In the genomic region with DNA sequence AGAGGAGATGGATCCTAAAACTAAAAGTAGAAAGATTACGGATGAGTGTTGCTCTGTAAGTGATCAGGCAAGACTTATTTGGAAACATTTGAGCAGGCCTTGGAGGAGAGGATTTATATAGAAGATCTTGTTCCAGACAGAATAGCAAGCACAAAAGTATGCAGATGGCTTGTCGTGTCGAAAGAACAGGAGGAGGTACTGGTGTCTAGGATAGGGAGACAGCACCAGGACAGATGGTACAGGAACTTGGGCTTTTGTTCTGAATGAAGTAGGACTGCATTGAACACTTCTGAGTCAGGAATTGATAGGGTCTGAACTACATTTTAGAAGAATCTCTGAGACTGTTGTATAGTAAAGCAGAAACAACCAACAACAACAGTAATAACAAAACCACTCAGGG, we compare ENCODE assay signal across 17 mouse cellular contexts.
"Had no signal": no experiment of that assay in that cellular context is flagged by ENCODE, and none has a peak within 500 bp of the region (broad histone marks: within the 10 kb centered on the region; RNA-seq: fewer than 3 reads in every experiment).

No protein-coding gene starts in this region.

- H3K9me3 ChIP-seq: liver, embryonic 13.5 days; stomach, embryonic 15.5 days had no signal

- H3K9ac ChIP-seq: liver, embryonic 13.5 days; stomach, embryonic 15.5 days had no signal

- DNase-seq: kidney, adult 18-20 months; kidney, adult 9 months; kidney, postnatal 14 days; kidney, postnatal 4 days; liver, embryonic 13.5 days; lung, adult 2 months; lung, postnatal 14 days; lung, postnatal 4 days; midbrain, embryonic 14.5 days; right cerebral cortex, postnatal 25 days; spleen, adult 18-20 months; thymus, adult 18-20 months; thymus, postnatal 36 days had no signal

- H3K4me1 ChIP-seq: stomach, embryonic 15.5 days had no signal

- ATAC-seq: intestine, embryonic 16.5 days had no signal

- H3K27me3 ChIP-seq: liver, embryonic 13.5 days; stomach, embryonic 15.5 days had no signal

- H3K36me3 ChIP-seq: liver, embryonic 13.5 days; stomach, embryonic 15.5 days had no signal

- H3K27ac ChIP-seq: liver, embryonic 13.5 days; stomach, embryonic 15.5 days had no signal

- H3K4me3 ChIP-seq: left cerebral cortex, adult 2 months; liver, embryonic 13.5 days; stomach, embryonic 15.5 days had no signal

- H3K4me2 ChIP-seq: liver, embryonic 13.5 days; midbrain, embryonic 11.5 days; stomach, embryonic 15.5 days had no signal
